Mouse (Mus musculus): ENCODE data around the gene Sfxn4.
"Not testable (repeated sequence)": the region's sequence is repeated elsewhere in the genome, so short reads cannot be mapped to it uniquely, and the experiment has no call there.

The Sfxn4 gene

DNA sequence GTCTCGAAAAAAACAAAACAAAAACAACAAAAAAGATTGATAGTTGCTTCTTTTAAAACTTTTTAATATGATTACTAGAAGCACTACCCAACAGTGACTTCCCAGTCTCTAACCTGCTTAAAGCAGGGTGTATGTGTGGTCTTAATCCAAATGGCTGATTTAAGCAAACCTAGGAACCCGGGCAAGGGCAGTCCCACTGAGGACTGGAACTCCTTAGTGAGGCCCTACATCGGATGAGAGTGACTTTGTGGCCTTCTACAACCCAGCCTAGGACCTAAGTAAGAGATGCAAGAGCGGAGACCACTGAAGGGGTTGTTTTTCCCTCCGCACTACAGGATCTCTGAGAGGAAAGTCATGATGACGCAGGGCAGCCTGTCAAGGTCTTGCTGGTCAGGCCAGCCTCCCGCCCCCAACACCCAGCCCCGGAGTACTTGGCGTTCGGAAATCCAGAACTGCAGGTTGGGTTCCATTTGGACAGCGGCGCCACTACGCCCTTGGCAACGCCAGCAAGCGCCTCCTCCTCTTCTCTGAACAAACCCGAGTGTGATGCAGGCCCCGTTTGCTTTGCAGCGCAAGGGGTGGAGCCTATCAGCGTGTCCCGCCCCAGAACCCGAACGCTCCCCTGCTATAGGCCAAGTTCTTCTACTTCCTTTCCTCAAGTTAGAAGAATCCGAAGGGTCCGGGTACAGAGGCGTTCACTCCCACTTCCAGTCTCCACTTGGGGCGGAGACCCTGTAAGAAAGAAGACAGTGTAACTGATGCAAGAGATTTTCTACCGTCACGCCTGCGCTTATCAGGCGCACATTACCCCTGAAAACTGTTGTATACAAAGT is at the start of gene Sfxn4:
TSS of gene Sfxn4 (minus strand) at position 612 of the 833 bp plus-strand sequence.
- DNase-seq (ENCODE audit: low spot score in 2 of 2): peak; percentile 73 to 78

DNA sequence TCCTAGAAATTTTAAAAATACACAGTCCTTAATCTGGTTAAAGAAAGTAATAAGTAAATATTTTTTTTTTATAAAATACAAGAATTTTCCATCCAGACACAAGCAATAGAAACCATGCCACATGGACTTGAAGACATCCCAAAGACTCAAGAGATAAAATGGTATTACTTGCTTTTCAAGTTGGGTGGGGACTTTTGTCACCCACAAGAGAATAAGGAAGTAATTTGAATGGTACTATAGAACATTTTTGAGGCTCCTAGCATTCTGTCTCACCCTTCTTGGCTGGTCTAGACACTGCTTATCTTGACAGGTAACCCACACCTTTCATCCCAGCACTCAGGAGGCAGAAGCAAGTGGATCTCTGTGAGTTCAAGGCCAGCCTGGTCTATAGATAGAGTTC is 49.0 kb upstream of the Sfxn4 start:
- DNase-seq (ENCODE audit: low spot score in 2 of 2): no peak

- DNase-seq (ENCODE audit: low spot score in 2 of 2): no peak
Observed at GRCm38 (mm10) chr19:60905477-60905876, 44.2 kb upstream of the Sfxn4 start.

GRCm38 (mm10) chr19:60903971-60904370 is 42.7 kb upstream of the Sfxn4 start:
- DNase-seq (ENCODE audit: low spot score in 2 of 2): no peak

- no peak for DNase-seq (ENCODE audit: low spot score in 2 of 2)
Observed at GRCm38 (mm10) chr19:60903139-60903538, 41.9 kb upstream of the Sfxn4 start.

DNA sequence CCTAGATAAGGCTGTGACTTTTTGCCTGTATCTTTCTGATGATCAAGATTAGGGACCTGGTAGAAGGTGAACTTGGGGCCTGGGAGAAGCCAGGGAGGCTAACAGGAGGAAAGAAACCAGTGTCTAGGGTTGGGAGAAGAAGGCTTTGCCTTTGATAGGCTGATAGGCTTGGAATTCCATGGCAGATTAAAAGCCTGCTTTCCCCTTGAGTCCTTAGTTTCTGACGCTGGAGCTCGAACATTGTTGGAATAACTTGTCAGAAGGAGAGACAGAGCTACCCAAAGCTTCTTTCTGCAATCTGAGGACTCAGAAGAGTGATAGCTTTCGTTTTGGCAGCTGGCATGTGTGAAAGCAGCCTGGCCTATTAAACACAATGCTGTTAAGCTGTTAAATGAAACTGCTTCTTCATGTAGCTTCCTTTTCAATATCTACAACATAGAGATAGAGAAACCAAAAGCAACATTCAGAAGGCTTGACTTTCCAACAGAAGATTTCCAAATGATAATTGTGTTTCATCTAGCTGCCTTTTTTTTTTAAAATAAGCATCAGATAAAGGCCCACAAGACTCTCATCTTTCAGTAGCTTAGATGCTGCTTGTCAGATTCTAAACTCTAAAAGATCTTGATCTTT is 34.1 kb upstream of the Sfxn4 start:
- DNase-seq (ENCODE audit: low spot score in 2 of 2): no peak

DNA sequence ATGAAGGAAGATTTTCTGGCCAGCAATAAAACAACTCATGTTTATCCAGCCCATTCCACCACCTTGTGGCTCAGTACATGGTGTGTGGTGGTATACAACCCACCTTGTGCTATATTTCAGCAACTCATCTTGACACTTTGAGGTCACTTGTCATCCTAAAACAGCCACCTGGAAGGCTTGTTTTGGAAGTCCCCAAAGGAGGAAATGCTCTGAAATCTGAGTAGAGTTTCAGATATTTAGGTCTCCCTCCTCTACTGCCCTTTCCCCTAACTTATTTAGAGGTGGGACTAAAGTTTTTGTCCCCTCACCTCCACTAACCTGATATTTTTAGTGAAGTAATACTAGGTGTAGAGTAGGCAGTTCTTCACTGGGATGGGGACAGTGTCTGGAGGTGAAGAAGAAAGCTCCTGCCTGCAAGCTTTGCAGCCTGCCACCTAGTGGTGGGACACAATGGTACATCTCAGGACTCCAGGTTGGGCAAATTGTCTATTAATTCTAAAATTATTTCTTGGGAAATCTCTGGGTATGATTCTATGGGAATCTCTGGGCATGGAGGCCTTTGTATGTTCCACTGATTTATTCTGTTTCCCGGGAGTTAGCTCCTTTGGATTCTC is 30.8 kb upstream of the Sfxn4 start:
- DNase-seq (ENCODE audit: low spot score in 2 of 2): peak; percentile 36 to 63

DNA sequence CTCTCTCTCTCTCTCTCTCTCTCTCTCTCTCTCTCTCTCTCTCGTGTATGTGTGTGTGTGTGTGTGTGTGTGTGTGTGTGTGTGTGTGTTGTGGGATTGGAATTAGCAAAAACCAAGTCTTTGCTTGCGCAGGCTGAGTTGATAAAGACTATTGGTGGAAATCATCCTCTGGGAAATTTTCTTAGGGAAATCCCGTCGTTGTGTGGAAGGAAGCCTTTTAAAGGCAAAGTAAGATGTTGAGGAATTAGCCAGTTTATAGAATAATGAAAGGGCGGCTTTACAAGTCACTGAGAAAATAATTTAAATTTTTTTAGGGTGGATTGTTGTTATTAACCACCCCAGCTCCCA is 29.8 kb upstream of the Sfxn4 start:
- no peak for DNase-seq (ENCODE audit: low spot score in 2 of 2)

- peak; percentile 41 to 55 for DNase-seq (ENCODE audit: low spot score in 2 of 2)
Observed at GRCm38 (mm10) chr19:60890391-60891122, 29.3 kb upstream of the Sfxn4 start.

- DNase-seq (ENCODE audit: low spot score in 2 of 2): peak; percentile 91 to 97
Observed at GRCm38 (mm10) chr19:60889714-60890315, 28.5 kb upstream of the Sfxn4 start, which contains the start of gene Grk5. TSS of gene Grk5 (plus strand) at chr19:60889749.

DNA sequence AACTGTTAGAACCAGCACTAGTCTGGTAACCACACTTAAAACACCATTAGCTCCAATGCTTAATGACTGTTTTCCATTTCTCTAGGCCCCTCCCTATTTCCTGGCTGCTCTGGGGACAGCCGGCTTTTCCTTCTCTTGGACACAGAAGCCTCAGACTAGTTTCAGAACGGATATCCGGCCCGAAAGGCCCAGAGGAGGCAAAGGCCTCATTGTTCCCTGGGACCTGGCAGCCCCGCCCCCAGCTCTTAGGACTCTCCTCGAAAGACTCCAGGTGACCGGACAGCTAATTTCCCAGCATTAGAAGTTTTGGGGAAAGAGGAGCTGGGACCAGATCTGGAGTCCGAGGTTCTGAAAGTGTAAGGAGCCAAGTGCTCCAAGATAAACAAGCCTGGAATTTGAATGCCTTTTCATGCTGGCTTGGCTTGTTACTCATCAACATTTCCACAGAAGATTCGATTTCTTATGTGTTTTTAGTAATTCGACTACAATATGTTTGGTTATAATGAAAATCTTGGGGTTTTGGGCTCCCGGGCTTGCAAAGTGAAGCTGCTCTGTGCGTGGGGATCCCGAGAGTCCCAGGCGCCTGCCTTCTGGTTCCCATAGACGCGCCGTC is 27.9 kb upstream of the Sfxn4 start:
- DNase-seq (ENCODE audit: low spot score in 2 of 2): peak in 1 of 2 experiments; percentile 26

GRCm38 (mm10) chr19:60887637-60888036 is 26.4 kb upstream of the Sfxn4 start:
- no peak for DNase-seq (ENCODE audit: low spot score in 2 of 2)

GRCm38 (mm10) chr19:60883129-60883528 is 21.9 kb upstream of the Sfxn4 start:
- peak in 1 of 2 experiments; percentile 15 for DNase-seq (ENCODE audit: low spot score in 2 of 2)

DNA sequence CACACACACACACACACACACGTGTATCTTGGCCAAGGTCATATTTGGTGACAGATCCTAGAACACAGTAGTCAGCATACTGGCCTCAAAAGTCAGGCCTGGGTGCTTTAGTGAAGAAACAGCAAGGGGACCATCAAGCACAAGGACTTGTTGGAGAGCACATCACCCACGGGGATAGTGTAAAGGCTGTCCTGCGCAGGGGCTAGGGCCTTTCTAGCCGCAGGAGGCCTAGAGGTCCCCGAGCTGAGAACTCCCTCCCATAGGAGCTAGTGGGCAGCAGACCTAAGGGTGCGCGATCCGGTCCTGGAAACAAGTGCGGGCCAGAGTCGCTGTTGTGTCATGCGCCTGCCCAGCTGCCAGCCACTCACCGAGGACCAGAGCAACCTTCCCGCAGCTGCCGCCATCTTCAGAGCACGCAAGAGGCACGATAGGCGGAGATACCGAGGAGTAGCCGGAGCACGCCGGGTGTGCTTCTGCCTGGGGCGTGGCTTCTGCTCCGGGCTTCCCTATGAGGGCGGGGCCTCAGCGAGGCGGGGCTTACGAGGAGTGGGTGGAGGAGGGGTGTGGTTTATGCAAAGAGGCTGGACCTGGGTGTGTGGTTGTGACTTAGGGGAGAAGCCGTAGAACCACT is 12.9 kb upstream of the Sfxn4 start, which contains the start of gene Prdx3:
TSS of gene Prdx3 (minus strand) at position 493 of the 631 bp plus-strand sequence.
- peak; percentile 74 to 89 for DNase-seq (ENCODE audit: low spot score in 2 of 2)

DNA sequence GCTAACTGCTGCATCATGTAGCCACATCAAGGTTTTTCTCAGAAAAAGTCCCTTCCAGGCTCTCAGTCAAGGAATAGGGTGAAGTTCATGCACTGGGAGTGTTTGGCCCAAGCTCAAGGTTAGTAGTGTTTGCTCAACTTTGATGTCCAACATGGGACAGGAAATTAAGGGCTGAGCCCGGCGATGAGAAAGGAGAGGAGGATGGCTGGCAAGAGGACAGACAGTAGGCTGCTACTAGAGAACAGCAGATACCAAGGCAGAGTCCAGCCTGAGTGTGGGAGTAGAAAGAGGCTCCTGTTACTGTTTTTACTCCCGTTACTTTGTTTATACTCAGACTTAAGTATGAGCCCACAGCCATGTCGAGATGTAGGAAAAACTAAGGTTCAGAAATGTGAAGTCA is 12.2 kb upstream of the Sfxn4 start:
- no peak for DNase-seq (ENCODE audit: low spot score in 2 of 2)

DNA sequence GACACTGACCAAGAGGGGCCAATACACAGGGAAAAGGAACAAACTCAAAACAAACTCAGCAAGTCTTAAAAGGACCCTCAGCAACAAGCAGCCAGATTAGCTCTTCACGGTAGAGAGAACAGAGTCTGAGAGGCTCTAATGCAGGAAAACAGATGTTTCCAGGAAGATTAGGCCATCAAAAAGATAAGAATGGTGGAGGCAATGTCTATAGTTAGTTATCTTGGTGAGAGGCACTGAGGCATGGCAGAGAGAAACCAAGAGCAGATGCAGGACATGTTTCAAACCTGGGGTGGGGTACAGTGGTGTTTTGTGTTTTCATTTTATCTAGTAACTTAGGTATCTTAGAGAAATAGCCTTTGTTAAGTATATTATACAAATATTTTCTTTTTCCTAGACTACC is 11.0 kb upstream of the Sfxn4 start:
- DNase-seq (ENCODE audit: low spot score in 2 of 2): no peak

DNA sequence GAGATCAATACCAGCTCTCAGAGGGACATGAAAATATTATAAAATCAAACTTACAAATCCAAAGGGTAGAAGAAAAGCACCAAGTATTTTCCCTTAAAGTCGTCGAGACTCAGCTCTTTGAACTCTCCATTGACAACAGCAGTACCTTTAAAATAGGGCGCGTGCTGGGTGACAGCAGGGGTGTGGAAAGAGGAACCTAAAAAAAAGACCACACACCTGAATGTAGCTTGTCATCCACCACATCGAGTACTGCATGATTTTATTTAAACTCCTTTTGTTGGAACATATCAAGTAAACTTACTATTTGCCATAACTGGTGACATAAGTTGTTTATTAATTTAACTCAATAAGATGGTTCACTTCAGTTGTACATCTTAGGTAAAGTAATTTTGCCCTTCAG is 10.1 kb upstream of the Sfxn4 start:
- no peak for DNase-seq (ENCODE audit: low spot score in 2 of 2)

DNA sequence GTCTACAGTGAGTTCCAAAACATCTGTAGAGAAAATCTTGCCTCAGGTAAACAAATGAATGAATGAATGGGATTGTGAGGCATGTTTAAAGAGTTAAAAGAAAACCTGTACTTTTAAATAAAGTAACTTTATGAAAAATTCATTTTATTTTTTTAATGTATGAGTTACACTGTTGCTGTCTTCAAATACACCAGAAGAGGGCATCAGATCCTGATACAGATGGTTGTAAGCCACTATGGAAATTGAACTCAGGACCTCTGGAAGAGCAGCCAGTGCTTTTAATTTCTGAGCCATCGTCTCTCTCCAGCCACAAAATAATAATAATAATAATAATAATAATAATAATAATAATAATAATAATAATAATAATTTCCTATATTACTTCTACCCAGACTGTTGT is 9.2 kb upstream of the Sfxn4 start:
- no peak for DNase-seq (ENCODE audit: low spot score in 2 of 2)

DNA sequence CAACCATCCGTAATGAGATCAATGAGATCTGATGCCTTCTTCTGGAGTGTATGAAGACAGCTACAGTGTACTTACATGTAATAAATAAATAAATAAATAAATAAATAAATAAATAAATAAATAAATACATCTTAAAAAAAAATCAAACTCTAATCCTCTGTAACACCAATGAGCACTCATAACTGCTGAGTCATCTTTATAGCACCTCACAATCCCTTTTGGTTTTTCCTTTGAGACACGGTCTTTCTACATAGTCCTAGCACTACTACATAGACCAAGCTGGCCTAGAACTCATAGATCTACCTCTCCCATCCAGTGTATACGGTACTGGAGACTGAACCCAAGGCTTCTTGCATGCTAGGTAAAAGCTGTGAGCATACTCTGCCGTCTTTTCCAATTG is 4.9 kb upstream of the Sfxn4 start:
- DNase-seq (ENCODE audit: low spot score in 2 of 2): not testable (repeated sequence)

DNA sequence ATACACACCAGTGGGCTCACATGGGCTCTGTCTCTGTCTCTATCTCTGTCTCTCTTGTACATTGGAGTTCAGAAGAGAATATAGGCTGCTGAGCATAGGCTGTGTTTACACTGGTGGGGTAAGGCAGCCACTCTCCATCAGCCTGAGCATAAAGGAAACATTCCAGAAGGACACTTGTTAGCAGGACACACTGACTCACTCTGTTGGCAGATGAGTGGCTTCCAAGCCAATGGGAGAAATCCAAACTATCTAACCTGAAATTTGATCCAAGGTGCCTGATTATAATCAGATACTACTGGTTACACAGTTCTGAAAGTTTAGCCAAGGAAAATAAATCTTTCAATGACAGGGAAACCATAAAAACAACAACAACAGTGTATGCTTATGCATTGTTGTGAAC is 15.5 kb downstream of the Sfxn4 start:
- no peak for DNase-seq (ENCODE audit: low spot score in 2 of 2)

- DNase-seq (ENCODE audit: low spot score in 2 of 2): no peak
Observed at GRCm38 (mm10) chr19:60843324-60843723, 18.0 kb downstream of the Sfxn4 start.
